Mouse (Mus musculus) left cerebral cortex, adult 8-10 months (tissue): Measurements from ENCODE around the gene P4ha2. TPM values are rescaled to one million over a fixed set of nuclear protein-coding genes. Genes with fewer than 3 reads are reported as not detected.
"Not testable (repeated sequence)": the region's sequence is repeated elsewhere in the genome, so short reads cannot be mapped to it uniquely, and the experiment has no call there.

ENCODE experiments used
- DNase-seq, 2 experiments: peaks; one replicate each; pipeline ENCODE4 v3.0.0; 2022; ENCODE audit warnings: low spot score in 2 of 2
- total RNA-seq, 4 experiments: library from RNA; stranded (reverse); gene quantifications; 2 replicates each; pipeline ENCODE4 v1.2.4; 2022

Gene P4ha2
- total RNA-seq, 4 experiments from 2014 or later = 18.1 to 22.4 (median 20.0) TPM

DNA sequence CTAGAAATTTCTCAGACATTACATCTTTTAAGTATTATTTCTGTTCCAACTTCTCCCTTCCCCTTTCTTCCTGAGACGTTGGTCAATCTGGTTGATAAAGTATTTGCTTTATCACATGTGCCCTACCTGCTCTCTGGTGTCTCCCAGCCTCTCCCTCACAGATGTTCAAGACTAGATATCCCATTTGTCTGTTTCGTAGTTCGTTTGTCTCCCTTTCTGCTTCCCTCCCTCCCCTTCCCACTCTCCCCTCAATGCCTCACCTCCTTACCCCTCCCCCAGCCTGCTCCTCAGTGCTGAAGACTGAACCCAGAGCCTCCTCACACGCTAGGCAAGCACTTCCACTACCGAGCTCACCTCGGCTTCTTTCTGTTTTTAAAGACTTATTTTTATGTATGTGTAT is 35.0 kb downstream of the P4ha2 start:
- DNase-seq = no peak

DNA sequence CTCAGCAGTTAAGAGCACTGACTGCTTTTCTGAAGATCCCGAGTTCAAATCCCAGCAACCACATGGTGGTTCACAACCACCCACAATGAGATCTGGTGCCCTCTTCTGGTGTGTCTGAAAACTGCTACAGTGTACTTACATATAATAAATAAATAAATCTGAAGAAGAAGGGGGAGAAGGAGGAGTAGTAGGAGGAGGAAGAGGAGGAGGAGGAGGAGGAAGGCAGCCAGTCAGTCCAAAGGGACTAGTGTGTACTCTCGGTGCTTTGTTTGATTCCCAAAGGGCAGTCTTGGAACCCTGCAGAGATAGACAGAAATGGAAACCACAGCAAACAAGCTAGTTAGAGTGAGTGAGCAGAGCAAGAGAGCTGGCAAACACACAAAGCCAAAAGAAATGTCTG is 40.3 kb downstream of the P4ha2 start:
- DNase-seq = not testable (repeated sequence)

DNA sequence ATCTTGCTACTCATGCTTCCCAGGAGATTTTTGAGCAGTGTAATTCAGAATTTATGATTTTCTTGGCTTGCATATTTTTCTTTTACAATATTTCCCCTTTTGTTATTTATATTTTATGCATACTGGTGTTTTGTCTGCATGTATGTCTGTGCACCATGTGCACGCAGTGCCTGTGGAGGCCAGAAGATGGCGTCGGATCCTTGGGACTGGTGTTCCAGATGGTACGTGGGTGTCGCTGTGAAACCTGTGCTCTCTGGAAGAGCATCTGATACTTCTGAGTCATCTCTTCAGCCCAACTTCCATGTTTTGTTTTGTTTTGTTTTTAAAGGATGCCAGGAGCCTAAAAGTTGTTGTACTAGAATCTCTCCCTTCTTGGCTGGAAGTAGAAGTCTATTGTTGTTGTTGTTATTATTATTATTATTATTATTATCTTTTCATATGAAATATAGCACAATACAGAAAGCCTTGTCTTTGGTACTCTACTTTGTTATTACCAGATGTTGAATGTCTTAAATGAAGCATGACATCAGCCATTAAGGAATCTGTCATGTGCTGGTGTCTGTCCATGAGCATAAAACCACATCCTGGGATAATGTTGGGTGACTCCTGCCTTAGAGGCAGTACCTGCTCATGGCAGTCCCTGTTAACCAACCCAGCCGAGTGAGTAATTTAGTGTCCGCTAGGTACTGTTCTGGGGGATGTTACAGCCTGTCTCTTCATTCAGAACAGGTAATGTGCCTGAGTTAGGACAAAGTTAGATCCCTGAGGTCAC is 41.5 kb downstream of the P4ha2 start:
- no peak for DNase-seq

DNA sequence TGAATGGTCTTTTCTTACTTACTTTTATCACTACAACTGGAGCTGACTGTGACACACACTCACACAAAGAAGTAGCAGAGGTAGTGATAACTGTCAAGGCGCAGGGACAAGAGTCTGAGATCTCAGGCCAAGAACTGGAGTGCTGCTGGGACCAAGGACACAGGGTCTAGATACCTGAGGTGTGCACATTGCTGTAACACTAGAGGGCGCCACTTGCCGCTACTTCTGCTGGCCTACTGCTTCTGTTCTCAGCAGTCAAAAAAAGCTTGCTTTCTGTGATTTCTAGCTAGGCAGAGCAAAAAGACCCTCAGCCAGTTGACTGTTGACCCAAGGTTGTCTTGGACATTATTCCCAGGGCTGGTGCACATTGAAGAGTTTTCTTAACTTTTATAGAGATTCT is 45.0 kb downstream of the P4ha2 start:
- no peak for DNase-seq

DNA sequence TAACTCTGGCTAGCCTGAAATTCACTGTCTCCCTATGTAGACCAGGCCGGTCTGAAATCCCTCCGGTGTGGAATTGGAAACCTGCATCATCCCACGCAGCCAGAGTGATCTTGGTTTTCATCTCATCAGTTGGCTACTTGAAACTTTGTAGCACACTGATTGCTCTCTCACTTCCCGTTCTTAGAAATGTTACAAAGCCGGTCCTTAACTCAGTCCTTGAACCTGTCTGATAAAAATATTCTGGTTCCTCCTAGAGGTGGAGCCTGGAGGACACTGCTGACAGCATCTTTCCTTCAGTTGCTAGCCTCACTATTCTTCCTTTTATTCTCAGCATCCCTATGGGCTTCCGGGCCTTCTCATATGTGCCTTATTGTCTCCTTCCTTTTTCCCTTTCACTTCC is 46.1 kb downstream of the P4ha2 start:
- no peak for DNase-seq

DNA sequence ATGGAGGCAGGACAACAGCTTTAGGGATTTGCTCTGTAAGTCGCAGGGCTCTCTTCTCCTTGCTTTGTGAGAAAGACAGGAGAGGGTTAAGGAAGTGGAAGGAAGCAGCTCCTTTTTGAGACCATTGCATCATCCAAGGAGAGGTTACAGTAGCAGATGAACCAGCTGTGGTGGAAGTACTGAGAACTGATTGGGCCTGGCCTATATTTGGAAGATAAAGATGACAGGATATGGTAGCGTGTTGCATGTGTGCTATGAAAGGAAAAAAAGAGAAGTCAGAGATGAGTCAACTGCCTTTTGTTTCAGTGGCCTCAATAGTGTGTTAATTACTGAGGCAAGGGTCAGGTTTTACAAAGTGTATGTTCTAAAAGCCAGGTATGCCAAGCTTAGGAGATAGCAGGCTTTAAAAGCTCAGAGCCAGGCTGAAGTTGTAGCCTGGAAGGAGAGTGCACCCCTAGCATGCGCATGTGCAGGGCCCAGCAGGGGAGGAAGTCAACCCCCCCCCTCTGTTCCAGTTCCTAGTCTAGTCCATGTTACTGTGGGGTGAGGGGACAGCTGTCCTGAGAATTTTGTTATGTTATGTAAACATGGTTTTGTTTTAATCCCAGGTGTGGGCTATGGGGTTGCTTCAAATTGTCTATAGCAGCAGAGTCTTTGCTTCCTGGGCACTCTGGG is 50.0 kb downstream of the P4ha2 start:
- no peak for DNase-seq

DNA sequence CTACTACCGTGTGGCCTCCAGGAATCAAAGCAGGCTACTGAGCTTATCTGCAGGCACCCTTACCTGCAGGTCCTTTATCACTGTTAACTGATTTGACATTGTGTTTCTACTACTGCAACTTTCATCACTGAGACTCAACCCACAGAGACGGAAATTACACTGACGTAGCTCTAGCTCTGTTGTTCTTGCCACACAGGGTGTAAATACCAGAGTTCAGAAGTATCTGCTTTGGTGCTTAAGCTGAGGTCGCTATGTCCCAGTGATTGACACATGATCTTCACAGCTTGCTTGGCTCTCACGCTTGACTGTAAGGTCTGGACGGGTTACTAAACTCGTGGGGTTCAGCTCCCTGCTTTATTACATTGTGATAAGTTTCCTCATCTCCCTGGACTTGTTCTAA is 51.2 kb downstream of the P4ha2 start:
- DNase-seq = no peak

DNA sequence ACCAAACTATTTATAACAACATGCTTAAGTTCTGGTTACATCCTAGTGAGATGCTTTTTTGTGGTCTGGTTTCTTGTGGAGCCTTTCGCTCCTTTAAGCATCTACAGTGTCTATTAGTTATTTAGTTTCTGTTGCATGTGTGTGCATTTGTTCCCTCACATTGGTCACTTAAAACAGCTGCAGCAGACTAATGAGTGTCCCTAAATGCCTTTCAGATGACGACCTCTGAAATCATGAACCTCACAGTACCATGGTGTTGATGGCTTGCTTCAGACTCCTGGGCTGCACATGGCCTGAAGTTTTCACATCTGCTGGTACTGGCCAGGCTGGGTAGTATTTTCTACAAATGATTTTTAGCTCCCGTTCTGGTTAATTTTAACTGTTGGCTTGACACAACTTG is 53.1 kb downstream of the P4ha2 start:
- DNase-seq = no peak

DNA sequence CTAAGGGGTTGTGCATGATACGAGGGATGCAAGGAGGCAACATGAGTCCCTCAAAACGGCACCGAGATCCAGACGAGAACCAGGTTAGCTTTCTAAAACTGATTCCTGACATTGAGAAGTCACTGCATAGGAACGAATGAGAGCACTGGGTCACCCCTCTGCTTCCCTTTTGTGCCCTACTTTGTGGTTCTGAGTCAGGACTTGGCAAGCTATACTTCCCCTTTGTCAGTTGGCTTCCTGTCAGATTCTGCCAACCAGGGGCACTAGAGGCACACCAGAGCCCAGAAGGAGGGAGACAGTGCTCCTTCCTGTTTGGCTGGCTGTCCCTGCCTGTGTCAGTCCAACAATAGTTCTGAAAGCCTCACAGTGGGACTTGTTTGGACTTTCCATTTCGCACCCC is 56.0 kb downstream of the P4ha2 start:
- peak in 1 of 2 experiments; percentile 15 for DNase-seq

DNA sequence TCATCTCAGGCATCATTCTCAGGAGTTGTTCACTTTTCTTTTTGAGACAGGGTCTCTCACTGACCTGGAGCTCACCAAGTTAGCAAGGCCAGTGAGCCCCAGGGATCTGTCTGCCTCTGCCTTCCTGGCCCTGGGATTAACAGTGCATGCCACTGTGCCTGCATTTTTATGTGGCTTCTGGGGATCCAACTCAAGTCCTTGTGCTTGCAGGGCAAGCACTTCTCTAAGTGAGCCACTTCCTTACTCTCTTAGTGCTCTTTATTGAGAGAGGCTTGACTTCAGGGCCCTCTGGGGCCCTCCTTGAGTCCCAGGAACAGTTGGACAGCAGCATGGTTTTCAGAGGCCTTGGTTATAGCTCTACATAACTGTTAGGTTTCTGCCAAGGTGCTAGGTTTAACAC is 56.6 kb downstream of the P4ha2 start:
- DNase-seq = no peak

DNA sequence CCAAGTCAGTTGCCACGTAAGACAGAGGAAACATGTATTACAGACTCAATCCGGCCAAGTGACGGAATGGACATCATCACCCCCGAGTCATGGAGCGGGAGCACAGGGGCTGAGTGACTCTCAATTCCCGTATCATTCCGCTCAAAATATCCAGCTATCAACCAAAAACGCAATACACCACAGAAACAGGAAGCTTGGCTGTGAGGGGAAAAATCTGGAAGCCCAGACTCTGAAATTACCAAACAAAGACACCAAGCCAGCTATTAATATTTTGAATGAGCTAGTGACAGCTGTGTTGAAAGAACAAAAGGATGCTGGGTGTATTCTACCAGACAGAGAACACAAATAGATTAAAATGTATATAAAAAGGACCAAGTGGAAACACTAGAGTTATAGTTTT is 57.7 kb downstream of the P4ha2 start:
- no peak for DNase-seq

DNA sequence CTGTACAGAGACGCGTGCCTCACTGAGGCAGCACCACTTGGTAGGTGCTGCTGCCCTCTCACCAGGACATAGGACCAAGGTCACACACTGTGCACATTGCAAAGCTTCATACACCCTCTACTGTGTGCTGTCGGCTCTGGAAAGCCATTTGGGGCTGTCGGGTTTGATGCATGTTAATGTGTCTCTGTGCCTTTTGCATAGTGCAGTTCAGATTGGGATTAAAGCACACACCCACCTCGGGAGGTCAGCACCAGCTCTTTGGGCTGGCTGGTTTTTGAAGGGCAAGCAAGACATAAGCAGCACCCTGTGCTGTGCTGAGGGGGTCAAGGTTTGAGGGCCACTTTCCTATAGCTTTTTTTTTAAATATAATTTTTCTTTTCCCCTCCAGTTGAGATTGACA is 60.5 kb downstream of the P4ha2 start:
- DNase-seq = no peak

DNA sequence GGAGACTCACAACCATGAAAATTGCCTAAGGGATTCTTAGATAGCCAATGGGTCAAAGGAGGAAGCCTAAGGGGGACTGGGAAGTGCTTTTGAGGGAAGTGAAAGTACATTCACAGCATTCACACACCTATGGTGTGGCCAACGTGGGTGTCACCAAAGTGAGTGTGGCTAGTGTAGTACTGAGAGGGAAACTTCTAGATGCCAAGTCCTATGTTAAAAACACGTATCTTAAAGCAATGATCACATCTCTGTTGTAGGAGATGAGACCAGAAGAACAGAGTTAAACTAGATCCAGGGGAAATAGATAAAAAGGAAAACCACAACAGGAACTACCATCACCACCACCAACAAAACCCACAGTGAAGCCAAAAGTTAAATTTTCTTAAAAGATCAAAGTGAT is 61.0 kb downstream of the P4ha2 start:
- DNase-seq = no peak

DNA sequence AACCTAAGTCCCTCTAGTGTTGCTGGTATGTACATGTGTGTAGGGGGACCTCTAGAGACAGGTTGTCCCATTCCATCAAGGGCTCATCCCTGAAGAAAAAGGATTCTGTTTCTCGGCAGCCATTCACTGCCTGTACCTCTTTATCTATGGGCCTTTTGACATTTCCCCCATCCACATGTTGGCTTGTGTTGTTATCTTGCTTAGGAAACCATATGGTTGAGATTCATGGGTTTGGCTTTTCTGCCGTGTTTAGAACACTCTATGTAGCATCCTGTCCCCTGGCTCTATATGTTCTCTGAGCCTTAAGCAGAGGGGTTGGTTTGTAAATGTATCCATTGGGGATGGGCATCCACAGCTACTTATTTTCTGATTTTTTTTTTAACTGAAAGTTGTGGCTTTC is 61.6 kb downstream of the P4ha2 start:
- DNase-seq = no peak

DNA sequence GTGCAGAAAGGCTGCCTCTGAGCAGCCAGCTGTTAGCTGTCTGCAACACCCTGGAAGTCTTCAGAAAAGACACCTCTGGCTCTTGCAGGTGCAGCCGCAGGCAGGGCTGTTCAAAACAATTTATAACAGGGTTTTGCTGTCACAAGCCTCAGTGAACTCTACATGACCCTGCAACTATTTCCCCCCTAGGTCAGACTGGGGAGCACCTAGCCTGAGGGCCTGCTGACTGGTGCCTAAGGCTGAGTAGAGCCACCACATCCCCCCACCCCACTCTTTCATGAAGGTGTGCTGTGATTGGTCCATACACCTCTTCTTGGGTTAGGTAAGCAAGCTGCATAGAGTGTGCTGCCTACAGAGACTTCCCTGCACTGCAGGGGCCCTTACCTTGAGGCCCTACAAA is 63.1 kb downstream of the P4ha2 start:
- no peak for DNase-seq

DNA sequence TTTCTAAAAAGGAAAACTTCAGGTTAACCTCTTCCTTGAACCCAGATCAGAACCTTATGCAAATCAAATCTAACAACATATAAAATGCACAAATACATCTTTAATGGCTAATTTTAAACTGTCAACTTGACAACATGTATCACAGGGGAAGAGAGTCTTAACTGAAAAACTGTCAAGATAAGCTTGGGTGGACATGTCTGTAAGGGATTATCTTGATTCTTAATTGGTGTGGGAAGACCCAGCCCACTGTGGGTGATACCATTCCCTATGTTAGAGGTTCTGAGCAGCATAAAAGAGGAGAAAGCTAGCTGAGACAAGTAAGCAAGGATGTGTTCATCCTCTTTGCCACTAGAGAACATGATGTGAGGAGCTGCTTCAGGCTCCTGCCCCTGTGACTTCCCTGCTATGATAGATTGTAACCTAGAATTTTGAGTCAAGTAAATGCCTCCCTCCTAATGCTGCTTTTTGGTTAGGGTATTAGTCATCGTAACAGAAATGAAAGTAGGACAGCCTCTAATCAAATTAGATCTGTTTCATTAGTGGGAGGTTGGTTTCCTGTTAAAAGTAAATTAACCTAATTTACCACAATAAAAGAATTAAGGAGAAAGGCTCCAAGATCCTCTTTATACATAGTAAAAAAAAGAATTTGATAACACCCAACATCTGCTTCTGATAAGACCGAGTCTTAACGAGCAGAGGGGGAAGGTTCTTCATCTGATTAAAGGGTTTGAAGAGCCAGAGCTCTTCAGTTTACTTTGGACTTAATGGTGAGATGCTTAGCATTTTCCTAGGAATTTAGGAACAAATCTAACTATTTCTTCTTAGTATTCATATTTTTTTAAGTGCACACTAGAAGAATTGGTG is 69.8 kb downstream of the P4ha2 start:
- no peak for DNase-seq

DNA sequence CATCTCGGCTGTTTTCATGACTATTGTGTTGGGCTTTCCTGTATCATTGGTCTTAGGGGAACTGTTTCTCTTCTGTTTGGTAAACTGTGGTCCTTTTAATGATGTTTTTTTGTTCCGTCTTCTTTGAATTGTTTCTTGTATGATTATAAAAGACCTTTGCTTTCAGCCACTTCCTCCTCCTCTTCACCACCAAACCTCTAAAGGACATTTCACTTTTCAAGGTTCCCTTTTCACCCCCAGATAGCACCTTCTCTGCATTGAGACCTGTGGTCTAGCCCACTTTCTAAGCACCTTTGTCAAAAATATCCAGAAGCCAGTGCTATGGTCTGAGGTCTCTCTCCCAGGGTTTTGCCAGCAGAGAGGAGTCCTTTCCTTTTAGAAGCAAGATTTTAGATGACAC is 71.3 kb downstream of the P4ha2 start:
- DNase-seq = no peak

DNA sequence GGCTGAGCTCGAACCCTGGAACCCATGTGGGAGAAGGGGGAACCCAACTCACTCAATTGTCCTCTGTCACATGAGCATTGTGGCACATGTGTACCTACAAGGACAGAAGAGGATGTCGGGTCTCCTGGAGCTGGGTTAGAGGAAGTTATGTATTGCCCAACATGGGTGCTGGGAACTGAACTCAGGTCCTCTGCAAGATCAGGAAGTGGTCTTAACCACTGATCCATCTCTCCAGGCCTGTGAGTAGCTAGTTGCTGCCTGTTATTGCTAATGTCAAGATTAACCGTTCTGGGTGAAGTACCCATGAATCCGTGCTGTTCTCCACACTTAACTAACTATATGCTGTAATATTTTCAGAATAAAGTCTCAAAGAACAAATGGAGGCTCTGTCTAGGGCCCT is 74.3 kb downstream of the P4ha2 start:
- no peak for DNase-seq

DNA sequence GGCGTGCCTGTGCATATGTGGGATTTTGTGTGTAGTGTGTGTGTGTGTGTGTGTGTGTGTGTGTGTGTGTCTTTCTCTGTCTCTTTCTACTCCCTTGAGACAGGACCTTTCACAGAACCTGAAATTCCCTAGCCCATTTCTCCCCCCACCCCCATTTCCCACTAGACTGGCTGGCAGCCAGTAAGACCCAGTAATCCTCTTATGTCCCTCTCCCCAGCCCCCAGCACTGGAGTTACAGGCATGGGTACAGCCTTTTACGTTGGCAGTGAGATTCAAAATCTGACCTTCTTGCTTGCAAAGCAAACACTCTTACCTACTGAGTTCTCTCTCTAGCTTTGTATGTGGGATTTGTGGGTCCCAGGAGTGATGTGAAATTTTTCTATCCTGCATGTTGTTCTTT is 75.0 kb downstream of the P4ha2 start:
- DNase-seq = no peak
